Mouse (Mus musculus) liver, embryonic 13.5 days (tissue): ENCODE results near the gene Gm128. TPM values are rescaled to one million over a fixed set of nuclear protein-coding genes. Genes with fewer than 3 reads are reported as not detected.

Source experiments
- ATAC-seq: fragments of 200-750 bp; cut with Nextera tagmentation; 2 replicates; pipeline ENCODE4 v1.8.0; 2017; ENCODE audit warnings: low read depth, mild to moderate bottlenecking, moderate number of reproducible peaks, moderate library complexity
- DNase-seq: peaks from one replicate; pipeline ENCODE4 v3.0.0; 2022
- H3K27ac ChIP-seq: fragments of 300-500 bp; sonication (generic); 2 replicates; pipeline ENCODE4 v1.5.1; 2015; ENCODE audit warnings: moderate library complexity, mild to moderate bottlenecking, inconsistent platforms
- H3K27me3 ChIP-seq: fragments of 300-500 bp; sonication (generic); 2 replicates; pipeline ENCODE4 v1.6.1; 2015; ENCODE audit warnings: mild to moderate bottlenecking, inconsistent platforms
- H3K36me3 ChIP-seq: fragments of 300-500 bp; sonication (generic); 2 replicates; pipeline ENCODE4 v1.6.1; 2015; ENCODE audit warnings: mild to moderate bottlenecking, inconsistent platforms
- H3K4me1 ChIP-seq: fragments of 300-500 bp; sonication (generic); replicated peaks from 2 replicates; pipeline ENCODE4 v1.6.1; 2015; ENCODE audit warnings: inconsistent platforms
- H3K4me2 ChIP-seq: fragments of 300-500 bp; sonication (generic); 2 replicates; pipeline ENCODE4 v1.6.1; 2015; ENCODE audit warnings: inconsistent platforms, mild to moderate bottlenecking, moderate library complexity
- H3K4me3 ChIP-seq: fragments of 300-500 bp; sonication (generic); replicated peaks from 2 replicates; pipeline ENCODE4 v1.5.1; 2015; ENCODE audit warnings: mild to moderate bottlenecking, inconsistent platforms
- H3K9ac ChIP-seq: fragments of 300-500 bp; sonication (generic); 2 replicates; pipeline ENCODE4 v1.6.1; 2015; ENCODE audit warnings: mild to moderate bottlenecking, inconsistent platforms
- H3K9me3 ChIP-seq: fragments of 300-500 bp; sonication (generic); replicated peaks from 2 replicates; pipeline ENCODE4 v1.6.1; 2016; ENCODE audit warnings: inconsistent platforms
- WGBS: fragments of 180-500 bp; shearing (Covaris S2); methylation state at CpG from one replicate; pipeline ENCODE4 v1.1.7; 2015; ENCODE audit not compliant: insufficient replicate concordance; 5-methylcytosine and 5-hydroxymethylcytosine counted together
- polyA plus RNA-seq: library from polyadenylated mRNA; unstranded; fragments of >200 nt; fragmentation: Nextera tagmentation; extraction: Ambion mirVana; gene quantifications from 2 replicates; pipeline ENCODE4 v1.2.1, GENCODE M21; 2015

The Gm128 gene
- polyA plus RNA-seq, 1 experiment from 2014 or later, result 0.16 TPM

DNA sequence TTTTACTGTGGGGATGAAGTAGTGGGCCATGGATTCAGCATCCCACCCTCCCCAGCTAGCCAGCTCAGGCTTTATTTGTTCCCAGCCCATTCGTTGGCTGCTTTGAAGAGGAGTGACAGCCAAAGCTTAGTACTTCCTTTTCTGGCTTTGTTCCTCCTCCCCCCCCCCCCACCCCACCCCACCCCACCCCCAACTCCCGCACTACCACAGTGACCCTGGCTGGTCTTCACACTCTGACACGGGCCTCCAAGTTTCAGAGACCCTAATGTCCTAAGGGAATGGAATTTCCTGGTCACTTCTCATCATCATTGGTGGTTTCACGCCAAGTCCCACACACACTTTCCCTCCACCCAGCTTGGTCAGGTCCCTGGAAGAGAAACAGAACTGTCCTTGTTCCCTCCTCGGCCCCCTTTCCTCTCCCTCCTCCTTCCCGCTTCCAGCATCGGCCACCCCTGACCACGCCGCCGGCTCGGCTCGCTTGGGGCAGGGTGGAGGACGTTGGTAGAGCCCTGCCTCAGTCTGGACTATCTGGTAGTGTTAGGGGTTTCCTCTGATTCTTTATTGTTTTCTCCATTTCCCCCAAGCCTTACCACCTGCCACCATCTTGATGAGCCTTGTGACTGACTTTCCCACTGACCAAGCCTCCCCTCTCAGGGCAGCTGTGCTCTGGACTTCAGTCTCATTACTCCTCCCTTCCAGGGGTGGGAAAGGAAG lies 11.5 kb downstream of the Gm128 start:
- Histone ChIP-seq H3K27ac (peak overlapping the region; percentile 93), H3K27me3 (no peaks in the 10 kb centered on the region), H3K4me3 (peak overlapping the region; percentile 85), H3K4me1 (peaks cover 54% of the 10 kb centered on the region), H3K36me3 (peaks cover 46% of the 10 kb centered on the region), H3K4me2 (peak overlapping the region; percentile 97), H3K9me3 (no peaks in the 10 kb centered on the region), H3K9ac (peak overlapping the region; percentile 96)
- DNase-seq (no peak), ATAC-seq (no peak)
- 4% methylated on average over 13 of the region's 13 CpGs for WGBS

DNA sequence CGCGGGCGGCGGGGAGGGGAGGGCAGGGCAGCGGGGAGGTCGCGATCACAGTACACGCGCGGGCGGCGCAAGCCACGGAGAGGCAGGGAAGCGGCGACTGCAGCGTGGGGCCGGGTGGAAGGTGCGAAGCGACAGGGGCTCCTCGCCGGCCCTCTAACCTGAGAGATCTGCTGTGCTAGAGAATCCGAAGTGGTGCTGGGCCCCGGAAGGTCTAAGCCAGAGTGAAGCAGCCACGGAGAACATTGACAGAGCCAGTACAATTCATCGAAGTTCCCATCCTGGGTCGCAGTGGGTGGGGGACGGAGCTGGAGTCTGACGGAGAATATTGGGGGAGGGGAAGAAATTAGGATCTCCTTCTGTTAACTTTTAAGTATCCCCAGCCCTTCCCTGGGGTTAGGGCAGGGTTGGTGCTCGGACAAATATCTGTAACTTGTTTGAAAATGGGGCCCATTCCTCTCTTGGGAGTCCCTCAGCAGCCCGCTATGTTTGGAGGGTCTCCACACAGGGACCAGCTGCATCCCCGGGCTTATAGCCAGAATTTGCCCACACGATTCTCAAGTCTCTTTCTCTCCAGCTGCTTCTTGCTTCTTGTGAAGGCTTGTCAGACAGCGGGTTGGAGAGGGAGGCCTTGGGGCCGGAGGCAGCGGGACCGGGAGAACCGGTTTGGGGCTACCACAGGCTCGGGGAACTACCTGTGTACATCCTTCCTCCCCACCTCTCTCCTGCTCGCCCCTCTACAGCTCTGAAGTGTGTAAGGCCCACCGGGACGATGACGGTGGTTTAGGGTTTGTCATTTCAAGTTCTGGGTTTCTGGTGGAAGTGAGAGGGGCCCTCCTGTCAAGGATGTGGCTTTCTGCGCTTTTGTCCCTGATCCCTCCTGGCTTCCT lies 12.3 kb downstream of the Gm128 start:
- Histone ChIP-seq H3K4me2 (peak overlapping the region; percentile 97), H3K9ac (peak overlapping the region; percentile 96), H3K4me1 (peaks cover 57% of the 10 kb centered on the region), H3K27ac (peak overlapping the region; percentile 93), H3K36me3 (peaks cover 38% of the 10 kb centered on the region), H3K4me3 (peak overlapping the region; percentile 85), H3K27me3 (no peaks in the 10 kb centered on the region), H3K9me3 (no peaks in the 10 kb centered on the region)
- DNase-seq (no peak), ATAC-seq (peak; percentile 13)
- WGBS, result under 1% methylated on average over 43 of the region's 43 CpGs

DNA sequence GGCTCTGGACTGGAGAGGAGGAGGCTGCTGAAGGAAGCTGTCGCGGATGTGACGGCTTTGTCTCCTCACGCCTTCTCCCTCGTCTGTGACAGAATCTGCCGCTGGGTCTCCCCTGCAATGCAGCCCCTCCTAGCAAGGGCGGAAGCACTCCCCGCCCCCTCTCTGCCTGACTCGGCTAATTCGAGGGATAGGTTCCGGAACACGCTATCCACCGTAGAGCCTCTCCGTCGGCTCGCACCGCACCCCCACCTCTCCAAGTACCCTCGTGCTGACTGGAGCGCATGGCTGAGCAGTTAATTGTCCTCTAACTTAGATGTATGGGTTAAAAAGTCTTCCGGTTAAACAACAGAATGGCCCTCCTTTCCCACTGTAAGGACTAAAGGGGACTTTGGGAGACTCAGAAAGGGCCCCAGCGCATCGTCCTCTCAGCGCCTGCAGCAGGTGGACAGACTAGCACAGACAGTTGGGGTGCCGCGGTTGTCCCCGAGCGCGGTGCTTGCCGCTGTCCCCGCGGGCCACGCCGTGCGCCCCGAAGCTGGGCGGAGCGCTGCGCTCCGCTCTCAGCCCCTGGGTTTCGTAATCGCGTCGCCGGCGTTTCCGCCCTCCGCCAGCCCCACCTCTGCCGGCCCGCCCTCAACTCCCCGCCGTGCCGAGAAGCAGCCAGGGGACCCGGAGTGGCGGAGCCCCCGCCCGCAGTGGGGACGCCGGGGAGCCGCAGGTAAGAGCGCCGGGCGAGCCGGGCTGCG lies 13.1 kb downstream of the Gm128 start, which contains the start of gene Cdc42se1:
Gene Cdc42se1, plus strand, starts transcription at position 585 of the 746 bp plus-strand sequence.
- Histone ChIP-seq H3K4me2 (peak within 1 kb of the TSS; percentile 97), H3K27ac (peak within 1 kb of the TSS; percentile 93), H3K4me1 (peaks cover 57% of the 10 kb centered on the region), H3K36me3 (peaks cover 37% of the 10 kb centered on the region), H3K27me3 (no peaks in the 10 kb centered on the region), H3K9me3 (no peaks in the 10 kb centered on the region), H3K4me3 (peak within 1 kb of the TSS; percentile 85), H3K9ac (peak within 1 kb of the TSS; percentile 96)
- ATAC-seq, result peak; percentile 88
- DNase-seq, result peak; percentile 84
- under 1% methylated on average over 64 of the region's 64 CpGs for WGBS

DNA sequence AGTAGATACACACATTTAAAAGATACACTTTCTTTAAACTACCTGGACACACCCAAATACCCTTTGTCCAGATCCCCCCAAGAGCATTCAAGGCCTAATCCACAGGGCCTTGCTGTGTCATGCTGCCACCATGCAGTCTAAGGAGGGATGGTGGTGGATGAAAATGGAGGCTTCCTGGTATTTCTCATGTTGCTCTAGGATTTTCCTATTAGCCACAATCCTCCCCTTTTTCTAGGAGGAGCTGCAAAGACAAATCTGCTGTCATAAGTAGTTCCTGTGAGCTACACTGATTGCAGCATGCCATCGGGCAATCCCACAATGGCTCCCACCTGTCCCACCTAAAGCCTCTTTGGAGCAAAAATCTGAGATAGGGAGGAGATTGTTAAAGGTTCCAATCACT lies 14.2 kb downstream of the Gm128 start:
- Histone ChIP-seq H3K4me1 (peaks cover 47% of the 10 kb centered on the region), H3K27me3 (no peaks in the 10 kb centered on the region), H3K27ac (peak overlapping the region; percentile 5; the same call in 1 of the 2 replicates), H3K36me3 (peaks cover 29% of the 10 kb centered on the region), H3K9me3 (no peaks in the 10 kb centered on the region), H3K4me3 (peak overlapping the region; percentile 85), H3K4me2 (peak overlapping the region; percentile 97), H3K9ac (peak overlapping the region; percentile 41; the same call in 1 of the 2 replicates)
- ATAC-seq (no peak), DNase-seq (no peak)
- 55% methylated on average over 1 of the region's 1 CpGs for WGBS

DNA sequence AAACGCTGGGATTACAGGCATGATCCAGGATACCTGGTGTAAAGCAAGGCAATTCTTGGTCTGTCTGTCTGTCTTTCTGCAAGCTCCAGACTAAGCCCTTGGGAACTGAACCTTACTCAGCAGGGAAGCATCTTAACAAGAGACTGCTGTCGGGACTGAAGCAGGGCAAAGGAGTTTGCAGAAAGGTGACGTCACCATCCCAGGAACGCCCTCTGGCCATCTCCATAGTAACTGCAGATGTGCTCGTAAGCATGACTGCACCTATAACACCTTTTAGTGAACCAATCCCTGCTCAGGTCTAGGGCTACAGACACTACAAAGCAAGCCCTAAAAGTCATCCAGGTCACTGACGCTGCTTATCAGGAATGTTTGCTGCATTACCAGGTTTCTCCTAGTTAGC lies 17.1 kb downstream of the Gm128 start:
- Histone ChIP-seq H3K27ac (no peak overlapping the region), H3K4me2 (no peak overlapping the region), H3K9ac (no peak overlapping the region), H3K36me3 (peaks cover 27% of the 10 kb centered on the region), H3K4me1 (peaks cover 24% of the 10 kb centered on the region), H3K27me3 (no peaks in the 10 kb centered on the region), H3K9me3 (no peaks in the 10 kb centered on the region), H3K4me3 (no peak overlapping the region)
- ATAC-seq (no peak), DNase-seq (no peak)
- 58% methylated on average over 6 of the region's 6 CpGs for WGBS

DNA sequence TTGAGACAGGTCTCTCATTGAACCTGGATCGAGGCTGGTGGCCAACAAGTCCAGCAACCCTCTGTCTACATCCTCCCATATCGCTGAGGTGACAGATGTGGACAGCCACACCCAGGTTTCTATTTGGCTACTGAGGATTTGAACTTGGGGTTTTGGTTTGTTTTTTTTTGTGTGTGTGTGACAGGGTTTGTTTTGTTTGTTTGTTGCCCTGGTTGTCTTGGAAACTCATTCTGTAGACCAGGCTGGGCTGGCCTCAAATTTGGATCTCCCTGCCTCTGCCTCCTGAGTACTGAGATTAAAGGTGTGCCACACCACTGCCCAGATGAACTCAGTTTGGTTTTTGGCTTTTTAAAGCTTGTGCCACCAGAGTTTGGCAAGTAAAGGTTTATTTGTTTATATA lies 18.4 kb downstream of the Gm128 start:
- ATAC-seq (no peak), DNase-seq (no peak)
- Histone ChIP-seq H3K27me3 (no peaks in the 10 kb centered on the region), H3K9me3 (no peaks in the 10 kb centered on the region), H3K9ac (no peak overlapping the region), H3K27ac (no peak overlapping the region), H3K4me1 (peaks cover 33% of the 10 kb centered on the region), H3K4me3 (no peak overlapping the region), H3K36me3 (peaks cover 27% of the 10 kb centered on the region), H3K4me2 (no peak overlapping the region)
- WGBS, result 81% methylated on average over 2 of the region's 2 CpGs

DNA sequence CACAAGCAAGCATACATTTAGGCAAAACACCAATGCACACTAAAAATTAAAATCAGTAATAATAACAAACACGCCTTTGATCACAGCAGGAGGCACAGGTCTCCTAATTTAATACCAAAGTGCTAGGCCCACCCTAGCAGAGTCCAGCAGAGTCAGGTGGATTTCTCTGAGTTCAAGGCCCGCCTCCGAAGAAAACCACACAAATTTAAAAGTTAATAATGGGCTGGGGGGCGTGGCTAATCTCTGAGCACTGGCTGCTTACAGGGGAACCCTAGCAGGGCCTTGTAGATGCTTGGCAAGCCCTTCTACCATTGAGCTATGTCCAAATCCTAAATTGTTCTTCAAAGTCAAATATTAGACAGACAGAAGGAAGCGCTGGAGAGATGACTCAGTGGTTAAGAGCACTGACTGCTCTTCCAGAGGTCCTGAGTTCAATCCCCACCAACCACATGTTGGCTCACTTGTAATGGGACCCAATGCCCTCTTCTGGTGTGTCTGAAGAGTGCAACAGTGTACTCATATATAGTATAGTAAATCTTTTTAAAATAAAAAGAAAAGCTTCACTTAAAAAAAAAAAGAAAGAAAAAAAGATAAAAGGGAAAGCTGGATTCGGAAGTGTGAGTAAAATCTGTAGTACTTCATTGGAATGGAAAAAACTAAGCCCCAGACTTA lies 22.8 kb downstream of the Gm128 start:
- 42% methylated on average over 6 of the region's 6 CpGs for WGBS
- Histone ChIP-seq H3K4me1 (peaks cover 42% of the 10 kb centered on the region), H3K9me3 (no peaks in the 10 kb centered on the region), H3K4me2 (peak overlapping the region; percentile 86), H3K27ac (peak overlapping the region; percentile 94), H3K4me3 (peak overlapping the region; percentile 77), H3K27me3 (no peaks in the 10 kb centered on the region), H3K9ac (peak overlapping the region; percentile 91), H3K36me3 (peaks cover 42% of the 10 kb centered on the region)
- ATAC-seq, result no peak
- DNase-seq, result peak; percentile 49

DNA sequence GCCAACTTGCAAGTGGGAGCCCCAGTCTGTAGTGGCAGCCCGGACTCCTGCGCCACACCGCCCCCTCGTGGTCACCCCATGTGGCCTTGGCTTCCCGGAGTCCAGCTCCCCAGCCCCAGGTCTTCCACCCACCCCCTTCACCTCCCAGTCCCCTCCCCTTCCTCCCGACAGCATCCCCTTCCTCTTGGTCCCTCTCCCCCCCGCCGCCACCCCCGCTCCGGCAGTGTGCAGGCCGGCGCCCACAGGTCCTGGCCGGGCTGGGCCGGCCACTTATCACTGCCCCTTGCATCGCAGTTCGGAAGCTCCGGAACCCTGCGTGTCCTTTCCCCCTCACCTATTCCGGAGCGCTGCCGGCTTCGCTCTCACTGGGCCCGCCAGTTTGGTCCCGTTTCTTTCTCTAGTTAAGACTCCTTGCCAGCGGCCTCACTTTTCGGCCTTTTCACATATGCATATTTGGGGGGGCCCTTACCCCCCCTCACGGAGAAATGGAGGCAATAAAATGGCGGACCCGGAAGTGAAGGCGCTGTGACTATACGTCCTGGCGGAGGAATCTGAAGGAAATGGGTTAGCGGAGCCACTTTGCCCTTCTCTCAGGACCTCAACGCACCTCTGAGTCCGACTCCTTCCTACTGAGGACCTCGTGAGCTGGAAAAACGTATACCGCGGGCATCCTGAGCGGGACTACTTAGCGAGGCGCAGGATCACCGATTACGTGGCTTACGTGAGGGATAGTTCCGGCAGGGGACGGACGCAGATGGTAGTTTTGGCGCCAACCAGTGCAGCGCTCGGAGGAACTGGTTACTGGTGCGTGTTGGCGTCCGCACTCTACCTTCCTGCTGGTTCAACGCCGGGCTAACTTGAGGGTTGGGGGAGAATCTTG lies 23.9 kb downstream of the Gm128 start, which contains the start of gene Gabpb2:
Gene Gabpb2, minus strand, starts transcription at position 662 of the 880 bp plus-strand sequence.
- under 1% methylated on average over 56 of the region's 56 CpGs for WGBS
- Histone ChIP-seq H3K9me3 (no peaks in the 10 kb centered on the region), H3K4me1 (peaks cover 44% of the 10 kb centered on the region), H3K9ac (peak within 1 kb of the TSS; percentile 91), H3K36me3 (peaks cover 40% of the 10 kb centered on the region), H3K27me3 (no peaks in the 10 kb centered on the region), H3K27ac (peak within 1 kb of the TSS; percentile 94), H3K4me2 (peak within 1 kb of the TSS; percentile 86), H3K4me3 (peak within 1 kb of the TSS; percentile 77)
- DNase-seq (peak; percentile 92), ATAC-seq (peak; percentile 85)

DNA sequence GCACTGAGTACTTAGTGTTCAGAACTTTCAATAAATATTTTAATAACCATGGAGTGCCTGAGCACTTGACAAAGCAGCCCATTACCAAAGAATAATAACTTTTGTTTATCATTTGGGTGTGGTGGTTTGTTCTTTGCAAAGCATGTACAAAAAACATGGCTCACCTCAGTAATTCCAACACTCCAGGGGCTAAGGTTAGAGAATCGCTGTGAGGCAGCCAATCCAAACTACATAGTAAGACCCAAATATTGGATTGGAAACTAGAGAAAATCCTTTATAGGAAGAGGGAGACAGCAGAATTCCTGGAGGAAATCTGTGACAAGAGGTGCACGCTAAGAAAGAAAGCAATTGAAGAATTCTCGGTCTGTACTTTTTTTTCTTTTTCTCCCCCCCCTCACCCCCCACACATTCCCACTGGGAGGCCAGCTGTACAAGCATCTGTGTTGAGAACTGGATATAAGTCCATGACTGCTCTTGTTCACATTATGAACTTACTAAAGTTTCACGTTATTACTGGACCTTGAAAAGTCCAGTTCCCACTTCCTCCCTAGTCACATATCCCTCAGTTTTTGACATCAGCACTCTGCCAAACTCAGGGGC lies 24.6 kb downstream of the Gm128 start:
- 13% methylated on average over 4 of the region's 4 CpGs for WGBS
- ATAC-seq, result no peak

More for the DNA sequence above, 24.6 kb downstream of the Gm128 start:
- Histone ChIP-seq H3K4me1 (peaks cover 47% of the 10 kb centered on the region), H3K27me3 (no peaks in the 10 kb centered on the region), H3K36me3 (peaks cover 48% of the 10 kb centered on the region), H3K4me3 (peak overlapping the region; percentile 77), H3K9me3 (no peaks in the 10 kb centered on the region), H3K27ac (peak overlapping the region; percentile 94), H3K4me2 (peak overlapping the region; percentile 86), H3K9ac (peak overlapping the region; percentile 91)
- no peak for DNase-seq
